Mouse (Mus musculus) cerebellum, adult 11-12 months (tissue): Measurements from ENCODE around the gene Fthl17e.
A peak's percentile ranks its signal among the peaks of the same experiment; 100 is the strongest.
"Not testable (repeated sequence)": the region's sequence is repeated elsewhere in the genome, so short reads cannot be mapped to it uniquely, and the experiment has no call there.

Experiments used
- DNase-seq: peaks from one replicate; pipeline ENCODE4 v3.0.0; 2022

Fthl17e gene

GRCm38 (mm10) chrX:9033193-9033592 is at the start of gene Fthl17e:
Gene Fthl17e (plus strand): TSS chrX:9033493.
- DNase-seq: not testable (repeated sequence)

- not testable (repeated sequence) for DNase-seq
Measured at GRCm38 (mm10) chrX:8986655-8987054, 46.6 kb upstream of the Fthl17e start, which contains the start of gene Fthl17d. Gene Fthl17d (minus strand): TSS chrX:8986755.

- no peak for DNase-seq
Measured at GRCm38 (mm10) chrX:9016079-9016478, 17.2 kb upstream of the Fthl17e start.

GRCm38 (mm10) chrX:9019481-9019880 is 13.8 kb upstream of the Fthl17e start:
- no peak for DNase-seq

GRCm38 (mm10) chrX:9041611-9042010 is 8.3 kb downstream of the Fthl17e start:
- DNase-seq: not testable (repeated sequence)

GRCm38 (mm10) chrX:9060952-9061351 is 27.7 kb downstream of the Fthl17e start:
- peak; percentile 33 for DNase-seq

GRCm38 (mm10) chrX:9062101-9062500 is 28.8 kb downstream of the Fthl17e start:
- no peak for DNase-seq

- DNase-seq: not testable (repeated sequence)
Measured at GRCm38 (mm10) chrX:9062715-9063114, 29.4 kb downstream of the Fthl17e start, which contains the start of gene Fthl17f. Gene Fthl17f (plus strand): TSS chrX:9063015.

GRCm38 (mm10) chrX:9077699-9078098 is 44.4 kb downstream of the Fthl17e start:
- peak; percentile 55 for DNase-seq
